Mouse (Mus musculus) liver, adult 2 months (tissue): ENCODE data around the gene Tsku.

Experiments
- CTCF ChIP-seq: fragments of 200-500 bp; IDR thresholded peaks from 2 replicates; pipeline ENCODE4 v1.5.1; 2011; ENCODE audit warnings: low read depth, low read length, control low read depth
- POLR2A ChIP-seq: fragments of 200-500 bp; IDR thresholded peaks from 2 replicates; pipeline ENCODE4 v1.6.1; 2011; ENCODE audit warnings: low read length, control low read depth; ENCODE audit not compliant: insufficient read depth; ENCODE audit errors: extremely low read depth

DNA sequence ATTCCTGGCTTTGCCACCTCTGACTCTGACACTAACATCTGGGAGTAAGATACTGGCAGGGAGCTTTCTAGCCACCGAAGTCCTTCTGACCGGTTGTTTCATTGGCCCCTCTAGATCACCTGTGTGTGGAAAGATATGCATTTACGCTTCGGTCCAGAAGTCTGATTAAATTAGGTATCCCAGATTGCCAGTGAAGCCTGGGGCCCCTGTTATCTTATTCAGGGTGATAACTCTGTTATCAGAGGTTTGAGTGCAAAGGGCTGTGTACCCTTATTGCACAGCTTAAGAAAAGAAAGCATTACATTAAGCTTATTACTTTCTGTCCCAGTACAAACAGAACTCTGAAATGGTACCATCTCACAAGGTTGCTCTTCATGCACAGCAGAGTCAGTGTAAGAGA lies 18.1 kb upstream of the Tsku start:
- TF ChIP-seq POLR2A (no peak), CTCF (no peak)
